Mouse (Mus musculus) thymus, adult 2 months (tissue): Measurements from ENCODE around the gene Tspan9.

Experiments
- CTCF ChIP-seq: fragments of 200-500 bp; IDR thresholded peaks from 2 replicates; pipeline ENCODE4 v1.5.1; 2012; ENCODE audit warnings: mild to moderate bottlenecking, control low read depth, low read length, moderate library complexity, borderline replicate concordance; ENCODE audit not compliant: control insufficient read depth, poor library complexity, insufficient read depth; ENCODE audit errors: extremely low read depth
- POLR2A ChIP-seq: fragments of 200-500 bp; IDR thresholded peaks from 2 replicates; pipeline ENCODE4 v1.6.1; 2012; ENCODE audit warnings: mild to moderate bottlenecking, low read length, control low read depth, moderate library complexity; ENCODE audit not compliant: control insufficient read depth, poor library complexity, insufficient read depth; ENCODE audit errors: extremely low read depth

- TF ChIP-seq CTCF = no peak
- TF ChIP-seq POLR2A = no peak
These were observed 122.1 kb downstream of the Tspan9 start for GRCm38 (mm10) chr6:128021106-128021930.
